24 mouse cellular contexts compared by ENCODE assay signal in the genomic region with DNA sequence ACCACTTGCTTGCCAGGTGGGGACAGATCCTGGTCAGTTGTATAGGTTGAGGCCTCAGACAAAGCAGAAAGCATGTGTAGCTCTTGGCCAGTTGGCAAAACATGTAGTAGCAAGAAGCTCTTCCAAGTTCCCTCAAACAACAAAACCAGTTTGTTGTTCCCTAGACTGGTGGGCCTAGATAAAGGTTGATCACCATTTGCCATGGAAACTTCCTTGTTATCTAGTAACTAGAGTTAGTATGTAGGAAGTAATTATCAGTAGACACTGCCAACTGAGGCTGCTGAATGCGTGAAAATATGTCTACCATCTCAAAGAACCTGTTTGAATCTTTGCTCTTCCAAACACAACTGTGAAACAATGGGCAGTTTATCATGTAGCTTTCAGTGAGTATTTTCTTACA.
"Had no signal": no experiment of that assay in that cellular context is flagged by ENCODE, and none has a peak within 500 bp of the region (broad histone marks: within the 10 kb centered on the region; RNA-seq: fewer than 3 reads in every experiment).

No protein-coding gene starts in this region.

- H3K9me3 ChIP-seq: limb, embryonic 10.5 days; limb, embryonic 13.5 days; liver, embryonic 12.5 days; liver, embryonic 15.5 days; lung, embryonic 15.5 days; megakaryocyte, embryonic 14.5 days; midbrain, embryonic 10.5 days; midbrain, embryonic 13.5 days; neural tube, embryonic 13.5 days; stomach, embryonic 15.5 days had no signal

- DNase-seq: kidney, postnatal 25 days; layer of hippocampus, adult 9-11 months; liver; lung, adult 18-20 months; lung, postnatal 10 days; lung, postnatal 36 days; retina, postnatal 1 day; right cerebral cortex, postnatal 25 days; spleen, adult 18-20 months; thymus, postnatal 25 days had no signal

- ATAC-seq: liver, embryonic 12.5 days; midbrain, embryonic 13.5 days; midbrain, embryonic 16.5 days had no signal

- H3K27ac ChIP-seq: kidney, postnatal 0 days; layer of hippocampus, adult 2 months; limb, embryonic 10.5 days; limb, embryonic 13.5 days; liver, embryonic 12.5 days; liver, embryonic 15.5 days; lung, embryonic 15.5 days; midbrain, embryonic 10.5 days; midbrain, embryonic 13.5 days; neural tube, embryonic 13.5 days; stomach, embryonic 15.5 days had no signal

- H3K4me1 ChIP-seq: limb, embryonic 10.5 days; limb, embryonic 13.5 days; liver, embryonic 12.5 days; liver, embryonic 15.5 days; lung, embryonic 15.5 days; megakaryocyte, embryonic 14.5 days; midbrain, embryonic 10.5 days; midbrain, embryonic 13.5 days; neural tube, embryonic 13.5 days; stomach, embryonic 15.5 days had no signal

- H3K4me3 ChIP-seq: layer of hippocampus, adult 2 months; limb, embryonic 10.5 days; limb, embryonic 13.5 days; liver, embryonic 12.5 days; liver, embryonic 15.5 days; lung, embryonic 15.5 days; megakaryocyte, embryonic 14.5 days; midbrain, embryonic 10.5 days; midbrain, embryonic 13.5 days; myocyte; neural tube, embryonic 13.5 days; stomach, embryonic 15.5 days had no signal

- H3K27me3 ChIP-seq: limb, embryonic 13.5 days; liver, embryonic 12.5 days; liver, embryonic 15.5 days; lung, embryonic 15.5 days; megakaryocyte, embryonic 14.5 days; midbrain, embryonic 13.5 days; neural tube, embryonic 13.5 days; stomach, embryonic 15.5 days had no signal

- H3K36me3 ChIP-seq: limb, embryonic 10.5 days; limb, embryonic 13.5 days; liver, embryonic 12.5 days; liver, embryonic 15.5 days; lung, embryonic 15.5 days; midbrain, embryonic 10.5 days; midbrain, embryonic 13.5 days; neural tube, embryonic 13.5 days; stomach, embryonic 15.5 days had no signal

- H3K4me2 ChIP-seq: limb, embryonic 13.5 days; liver, embryonic 12.5 days; liver, embryonic 15.5 days; lung, embryonic 15.5 days; midbrain, embryonic 13.5 days; neural tube, embryonic 13.5 days; stomach, embryonic 15.5 days had no signal

- H3K9ac ChIP-seq: limb, embryonic 13.5 days; liver, embryonic 12.5 days; liver, embryonic 15.5 days; lung, embryonic 15.5 days; midbrain, embryonic 13.5 days; neural tube, embryonic 13.5 days; stomach, embryonic 15.5 days had no signal
